Mouse (Mus musculus): ENCODE measurements around the gene Thsd4. TPM values are rescaled to one million over a fixed set of nuclear protein-coding genes. Genes with fewer than 3 reads are reported as not detected.

The Thsd4 gene
- polyA plus RNA-seq, 1 experiment from 2014 or later = 5.6 TPM

DNA sequence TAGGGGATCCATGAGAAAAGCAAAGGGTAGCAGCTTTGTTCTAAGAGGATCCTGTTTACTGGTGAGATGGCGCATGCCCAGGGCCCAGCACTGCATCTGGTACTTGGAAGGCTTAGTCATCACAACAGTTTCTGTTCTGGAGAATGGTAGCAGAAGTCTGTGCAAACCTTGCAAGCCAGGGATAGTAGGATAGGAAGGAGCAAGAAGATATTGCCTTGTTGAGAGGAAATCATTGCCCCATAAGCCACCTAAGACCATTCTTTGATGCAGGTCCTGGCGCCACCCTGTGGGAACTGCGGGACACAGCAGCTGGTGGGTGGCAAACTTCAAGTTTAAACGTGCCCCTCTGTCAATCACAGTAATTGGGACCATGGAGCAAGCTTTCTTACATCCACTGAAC lies 354.9 kb downstream of the Thsd4 start:
- WGBS = 80% methylated on average over 4 of the region's 4 CpGs
- H3K4me2 ChIP-seq (ENCODE audit: low read length) = no peak overlapping the region
- no peak overlapping the region for H3K9ac ChIP-seq (replicated peaks; ENCODE audit: low read length)
- H3K36me3 ChIP-seq (ENCODE audit: control insufficient read depth, insufficient read depth, low read length) = no peaks in the 10 kb centered on the region
- no peaks in the 10 kb centered on the region for H3K27me3 ChIP-seq (ENCODE audit: control insufficient read depth, insufficient read depth, low read length)
- no peak for DNase-seq
- ATAC-seq (ENCODE audit: low FRiP score, low TSS enrichment) = no peak
- no peaks in the 10 kb centered on the region for H3K9me3 ChIP-seq (ENCODE audit: control insufficient read depth, low read length)
- no peak overlapping the region for H3K4me3 ChIP-seq (replicated peaks; ENCODE audit: low read depth, low read length)
- H3K27ac ChIP-seq (replicated peaks; ENCODE audit: low read depth, low read length) = no peak overlapping the region
- H3K4me1 ChIP-seq (ENCODE audit: control insufficient read depth, insufficient read depth, low read length) = no peaks in the 10 kb centered on the region

DNA sequence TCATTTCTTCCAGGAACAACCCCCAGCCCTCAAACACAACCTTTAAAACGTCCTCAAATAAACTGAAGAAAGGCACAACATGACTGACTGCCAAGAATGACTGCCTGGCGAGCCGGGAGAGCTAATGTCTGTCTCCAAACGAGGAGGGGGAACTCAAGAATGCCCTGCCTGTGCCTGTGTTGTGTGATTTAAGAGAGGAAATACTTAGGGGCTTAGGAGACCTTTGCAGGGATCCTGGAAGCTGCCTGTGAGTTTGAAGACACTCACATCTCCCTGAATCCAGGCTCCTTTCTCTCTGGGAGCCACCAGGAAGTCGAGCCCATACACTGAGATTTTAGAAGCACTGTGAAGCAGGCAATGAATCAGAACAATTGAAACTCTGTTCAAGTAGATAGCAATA lies 361.0 kb downstream of the Thsd4 start:
- ATAC-seq (ENCODE audit: low FRiP score, low TSS enrichment) = no peak
- Histone ChIP-seq H3K27ac (replicated peaks; ENCODE audit: low read depth, low read length) (no peak overlapping the region), H3K4me1 (ENCODE audit: control insufficient read depth, insufficient read depth, low read length) (no peaks in the 10 kb centered on the region), H3K4me2 (ENCODE audit: low read length) (no peak overlapping the region), H3K9ac (replicated peaks; ENCODE audit: low read length) (no peak overlapping the region), H3K27me3 (ENCODE audit: control insufficient read depth, insufficient read depth, low read length) (no peaks in the 10 kb centered on the region), H3K4me3 (replicated peaks; ENCODE audit: low read depth, low read length) (no peak overlapping the region), H3K36me3 (ENCODE audit: control insufficient read depth, insufficient read depth, low read length) (no peaks in the 10 kb centered on the region), H3K9me3 (ENCODE audit: control insufficient read depth, low read length) (no peaks in the 10 kb centered on the region)
- WGBS = 41% methylated on average over 5 of the region's 5 CpGs
- no peak for DNase-seq

DNA sequence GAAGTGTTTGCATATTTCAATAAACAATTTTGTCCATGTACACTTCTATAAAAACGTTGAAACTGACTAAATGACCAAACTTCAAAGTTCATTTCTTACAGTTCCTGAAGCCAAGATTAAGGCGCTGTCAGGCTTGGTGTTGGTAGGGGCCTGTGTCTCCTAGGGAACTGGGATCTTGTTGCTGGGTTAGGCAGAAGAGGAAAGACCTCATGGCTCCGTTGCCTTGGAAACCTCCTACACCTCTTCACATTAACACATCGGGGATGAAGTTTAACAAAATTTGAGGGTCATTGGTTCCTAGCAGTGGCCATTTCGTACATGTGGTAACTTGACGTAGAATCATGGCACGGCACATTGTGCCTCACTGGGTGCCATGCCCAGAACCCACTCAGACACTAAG lies 361.7 kb downstream of the Thsd4 start:
- Histone ChIP-seq H3K4me1 (ENCODE audit: control insufficient read depth, insufficient read depth, low read length) (no peaks in the 10 kb centered on the region), H3K9me3 (ENCODE audit: control insufficient read depth, low read length) (no peaks in the 10 kb centered on the region), H3K4me2 (ENCODE audit: low read length) (no peak overlapping the region), H3K27me3 (ENCODE audit: control insufficient read depth, insufficient read depth, low read length) (no peaks in the 10 kb centered on the region), H3K9ac (replicated peaks; ENCODE audit: low read length) (no peak overlapping the region), H3K27ac (replicated peaks; ENCODE audit: low read depth, low read length) (no peak overlapping the region), H3K36me3 (ENCODE audit: control insufficient read depth, insufficient read depth, low read length) (no peaks in the 10 kb centered on the region), H3K4me3 (replicated peaks; ENCODE audit: low read depth, low read length) (no peak overlapping the region)
- 63% methylated on average over 7 of the region's 7 CpGs for WGBS
- ATAC-seq (ENCODE audit: low FRiP score, low TSS enrichment) (no peak), DNase-seq (peak; percentile 47)

DNA sequence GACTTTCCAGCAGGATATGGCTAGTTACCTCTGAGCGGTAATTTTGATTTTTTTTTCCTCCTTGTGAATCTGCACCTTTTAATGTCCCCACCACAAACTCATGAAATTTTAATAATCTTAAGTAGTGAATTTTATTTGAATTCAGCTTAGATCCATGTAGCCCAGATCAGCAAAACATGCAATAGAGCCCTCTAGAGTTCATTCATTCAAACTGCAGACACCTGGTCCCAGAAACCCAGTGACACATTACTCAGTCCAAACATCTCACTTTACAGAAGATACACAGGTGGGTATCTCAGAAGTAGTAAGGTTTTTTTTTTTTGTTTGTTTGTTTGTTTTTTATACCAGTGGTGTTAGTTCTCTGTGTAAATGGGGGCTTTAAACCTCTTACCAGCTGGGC lies 368.9 kb downstream of the Thsd4 start:
- Histone ChIP-seq H3K9me3 (ENCODE audit: control insufficient read depth, low read length) (no peaks in the 10 kb centered on the region), H3K9ac (replicated peaks; ENCODE audit: low read length) (no peak overlapping the region), H3K27me3 (ENCODE audit: control insufficient read depth, insufficient read depth, low read length) (no peaks in the 10 kb centered on the region), H3K27ac (replicated peaks; ENCODE audit: low read depth, low read length) (no peak overlapping the region), H3K4me3 (replicated peaks; ENCODE audit: low read depth, low read length) (no peak overlapping the region), H3K4me1 (ENCODE audit: control insufficient read depth, insufficient read depth, low read length) (peaks cover 10% of the 10 kb centered on the region), H3K4me2 (ENCODE audit: low read length) (no peak overlapping the region), H3K36me3 (ENCODE audit: control insufficient read depth, insufficient read depth, low read length) (no peaks in the 10 kb centered on the region)
- no peak for ATAC-seq (ENCODE audit: low FRiP score, low TSS enrichment)
- 97% methylated on average over 1 of the region's 1 CpGs for WGBS
- DNase-seq = no peak

DNA sequence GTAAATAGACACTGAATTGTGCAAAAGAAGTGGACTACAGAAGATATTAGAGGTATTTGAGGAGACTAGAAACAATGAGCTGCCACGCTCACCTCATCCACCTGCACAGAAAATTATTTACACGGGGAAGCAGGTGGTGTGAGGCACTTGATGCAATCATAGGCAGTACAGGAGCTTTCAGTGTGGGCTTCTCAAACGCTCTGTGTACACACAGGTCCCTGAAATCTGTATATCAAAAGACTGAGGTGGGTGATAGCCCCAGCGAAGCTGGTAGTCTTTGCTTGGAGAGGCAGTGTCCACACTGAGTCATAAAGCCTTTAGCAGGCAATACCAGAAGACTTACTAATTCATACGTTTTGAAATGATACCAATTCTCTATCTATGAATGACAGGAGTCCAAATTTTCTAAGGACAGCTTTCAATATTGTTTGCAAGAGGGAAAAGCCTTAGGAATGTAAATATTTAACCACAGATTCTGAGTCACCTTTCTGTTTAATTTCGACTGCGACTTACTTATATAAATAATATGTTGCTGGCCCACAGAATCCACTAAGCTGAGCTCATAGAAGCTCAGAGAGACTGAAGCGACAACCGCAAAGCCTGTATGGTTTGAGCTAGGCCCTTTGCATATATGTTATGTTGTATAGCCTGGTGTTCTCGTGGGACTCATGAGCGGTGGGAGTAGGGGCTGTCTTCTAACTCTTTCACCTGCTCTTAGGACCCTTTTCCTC lies 369.8 kb downstream of the Thsd4 start:
- Histone ChIP-seq H3K4me2 (ENCODE audit: low read length) (no peak overlapping the region), H3K9me3 (ENCODE audit: control insufficient read depth, low read length) (no peaks in the 10 kb centered on the region), H3K27ac (replicated peaks; ENCODE audit: low read depth, low read length) (no peak overlapping the region), H3K4me3 (replicated peaks; ENCODE audit: low read depth, low read length) (no peak overlapping the region), H3K4me1 (ENCODE audit: control insufficient read depth, insufficient read depth, low read length) (peaks cover 10% of the 10 kb centered on the region), H3K36me3 (ENCODE audit: control insufficient read depth, insufficient read depth, low read length) (no peaks in the 10 kb centered on the region), H3K9ac (replicated peaks; ENCODE audit: low read length) (no peak overlapping the region), H3K27me3 (ENCODE audit: control insufficient read depth, insufficient read depth, low read length) (no peaks in the 10 kb centered on the region)
- ATAC-seq (ENCODE audit: low FRiP score, low TSS enrichment) = no peak
- 93% methylated on average over 11 of the region's 11 CpGs for WGBS
- DNase-seq = no peak

DNA sequence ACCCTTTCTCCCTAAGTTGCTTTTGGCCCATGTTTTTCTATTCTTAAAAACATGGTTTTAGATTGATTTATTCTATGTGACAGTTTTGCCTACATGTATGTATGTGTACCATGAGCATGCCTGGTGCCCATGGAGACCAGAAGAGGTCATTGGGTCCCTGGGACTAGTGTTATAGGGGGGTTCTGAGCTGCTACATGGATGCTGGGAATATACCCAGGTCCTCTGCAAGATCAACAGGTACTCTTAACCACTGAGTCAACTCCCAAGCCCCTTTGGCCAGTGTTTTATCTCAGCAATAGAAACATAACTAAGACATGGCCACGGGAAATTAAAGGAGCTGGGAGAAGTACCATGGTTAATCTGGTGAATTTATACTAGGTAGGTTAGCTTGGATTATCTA lies 371.3 kb downstream of the Thsd4 start:
- Histone ChIP-seq H3K4me1 (ENCODE audit: control insufficient read depth, insufficient read depth, low read length) (peaks cover 10% of the 10 kb centered on the region), H3K9me3 (ENCODE audit: control insufficient read depth, low read length) (no peaks in the 10 kb centered on the region), H3K36me3 (ENCODE audit: control insufficient read depth, insufficient read depth, low read length) (no peaks in the 10 kb centered on the region), H3K4me2 (ENCODE audit: low read length) (no peak overlapping the region), H3K9ac (replicated peaks; ENCODE audit: low read length) (no peak overlapping the region), H3K4me3 (replicated peaks; ENCODE audit: low read depth, low read length) (no peak overlapping the region), H3K27me3 (ENCODE audit: control insufficient read depth, insufficient read depth, low read length) (no peaks in the 10 kb centered on the region), H3K27ac (replicated peaks; ENCODE audit: low read depth, low read length) (no peak overlapping the region)
- 94% methylated on average over 1 of the region's 1 CpGs for WGBS
- ATAC-seq (ENCODE audit: low FRiP score, low TSS enrichment) = no peak
- DNase-seq = no peak

DNA sequence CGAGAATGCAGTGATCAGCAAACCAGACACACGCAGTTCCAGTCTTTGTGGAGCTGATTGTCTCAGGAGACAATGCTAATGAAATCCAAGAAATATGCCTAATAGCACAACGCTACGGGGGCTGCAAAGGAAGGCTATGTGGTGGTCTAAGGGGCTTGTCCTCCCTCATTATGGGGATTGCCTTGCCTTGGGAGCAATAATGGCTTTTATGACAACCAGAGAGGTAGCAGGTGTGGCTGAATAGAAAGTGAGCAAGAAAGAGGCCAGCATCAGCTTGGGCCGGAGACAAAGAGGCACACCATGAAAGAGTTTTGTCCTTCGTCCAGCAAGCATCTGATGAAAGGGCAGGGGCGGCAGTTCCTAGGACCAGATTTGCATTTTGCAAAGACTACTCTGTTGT lies 372.9 kb downstream of the Thsd4 start:
- Histone ChIP-seq H3K4me3 (replicated peaks; ENCODE audit: low read depth, low read length) (no peak overlapping the region), H3K9ac (replicated peaks; ENCODE audit: low read length) (0 out of 2 replicates have a peak overlapping the region, but pooled peaks have one; percentile 0), H3K36me3 (ENCODE audit: control insufficient read depth, insufficient read depth, low read length) (no peaks in the 10 kb centered on the region), H3K4me2 (ENCODE audit: low read length) (peak overlapping the region; percentile 34), H3K27me3 (ENCODE audit: control insufficient read depth, insufficient read depth, low read length) (no peaks in the 10 kb centered on the region), H3K9me3 (ENCODE audit: control insufficient read depth, low read length) (no peaks in the 10 kb centered on the region), H3K4me1 (ENCODE audit: control insufficient read depth, insufficient read depth, low read length) (peaks cover 10% of the 10 kb centered on the region), H3K27ac (replicated peaks; ENCODE audit: low read depth, low read length) (peak overlapping the region; percentile 70)
- no peak for ATAC-seq (ENCODE audit: low FRiP score, low TSS enrichment)
- peak; percentile 53 for DNase-seq
- 3% methylated on average over 7 of the region's 7 CpGs for WGBS

DNA sequence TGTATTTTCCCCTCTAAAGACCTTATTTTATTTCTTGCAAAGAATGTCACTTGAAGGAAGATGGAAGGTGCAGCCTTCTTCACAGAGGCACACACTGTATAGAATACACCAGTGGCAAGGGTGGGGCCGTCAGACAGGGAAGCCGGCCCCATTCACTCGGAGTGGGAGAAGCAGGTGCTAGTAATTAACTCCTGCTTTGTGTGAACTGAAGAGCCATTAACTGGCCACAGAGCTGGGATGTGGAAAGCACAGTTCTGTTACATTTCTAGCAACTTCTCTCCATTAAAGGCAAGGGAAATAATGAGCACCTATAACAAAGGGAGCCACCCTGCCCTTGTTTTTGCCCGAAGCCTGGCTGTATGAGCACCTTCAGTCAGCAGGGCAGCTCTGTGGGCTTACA lies 374.4 kb downstream of the Thsd4 start:
- DNase-seq (no peak), ATAC-seq (ENCODE audit: low FRiP score, low TSS enrichment) (no peak)
- H3K4me1 ChIP-seq (ENCODE audit: control insufficient read depth, insufficient read depth, low read length) = peaks cover 10% of the 10 kb centered on the region
- no peaks in the 10 kb centered on the region for H3K27me3 ChIP-seq (ENCODE audit: control insufficient read depth, insufficient read depth, low read length)
- H3K27ac ChIP-seq (replicated peaks; ENCODE audit: low read depth, low read length) = no peak overlapping the region
- H3K4me3 ChIP-seq (replicated peaks; ENCODE audit: low read depth, low read length) = no peak overlapping the region
- no peak overlapping the region for H3K4me2 ChIP-seq (ENCODE audit: low read length)
- H3K36me3 ChIP-seq (ENCODE audit: control insufficient read depth, insufficient read depth, low read length) = no peaks in the 10 kb centered on the region
- H3K9me3 ChIP-seq (ENCODE audit: control insufficient read depth, low read length) = no peaks in the 10 kb centered on the region
- 48% methylated on average over 4 of the region's 4 CpGs for WGBS
- H3K9ac ChIP-seq (replicated peaks; ENCODE audit: low read length) = no peak overlapping the region

DNA sequence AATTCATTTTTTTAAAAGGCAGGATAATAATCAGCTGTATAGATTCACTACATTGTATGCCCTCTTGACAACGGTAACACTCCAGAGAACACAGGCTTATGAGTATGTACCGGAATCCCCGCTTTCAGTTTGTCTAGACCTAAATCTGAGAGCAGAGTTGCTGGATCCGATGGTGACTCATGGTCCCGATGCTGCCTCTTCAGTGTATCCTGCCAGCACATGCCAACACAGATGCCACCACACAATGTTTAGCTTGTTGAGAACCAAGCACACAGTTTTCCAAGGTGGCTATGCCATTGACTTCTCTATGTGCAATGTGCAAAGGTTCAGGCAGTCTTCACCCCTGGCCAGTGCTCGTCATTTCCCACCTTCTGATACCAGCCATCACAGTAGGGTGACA lies 378.0 kb downstream of the Thsd4 start:
- no peaks in the 10 kb centered on the region for H3K27me3 ChIP-seq (ENCODE audit: control insufficient read depth, insufficient read depth, low read length)
- ATAC-seq (ENCODE audit: low FRiP score, low TSS enrichment) = no peak
- no peak overlapping the region for H3K9ac ChIP-seq (replicated peaks; ENCODE audit: low read length)
- H3K9me3 ChIP-seq (ENCODE audit: control insufficient read depth, low read length) = no peaks in the 10 kb centered on the region
- no peak overlapping the region for H3K4me2 ChIP-seq (ENCODE audit: low read length)
- no peak overlapping the region for H3K4me3 ChIP-seq (replicated peaks; ENCODE audit: low read depth, low read length)
- 94% methylated on average over 6 of the region's 6 CpGs for WGBS
- no peak for DNase-seq
- peaks cover 11% of the 10 kb centered on the region for H3K4me1 ChIP-seq (ENCODE audit: control insufficient read depth, insufficient read depth, low read length)
- no peaks in the 10 kb centered on the region for H3K36me3 ChIP-seq (ENCODE audit: control insufficient read depth, insufficient read depth, low read length)
- H3K27ac ChIP-seq (replicated peaks; ENCODE audit: low read depth, low read length) = no peak overlapping the region

Measured in midbrain, embryonic 14.5 days (tissue).